Mouse (Mus musculus) midbrain, embryonic 11.5 days (tissue): ENCODE data around the gene Bri3bp. TPM values are rescaled to one million over a fixed set of nuclear protein-coding genes. Genes with fewer than 3 reads are reported as not detected.
A peak's percentile ranks its signal among the peaks of the same experiment; 100 is the strongest.
"Not testable (repeated sequence)": the region's sequence is repeated elsewhere in the genome, so short reads cannot be mapped to it uniquely, and the experiment has no call there.

Experiments
- ATAC-seq: fragments of 200-750 bp; cut with Nextera tagmentation; 2 replicates; pipeline ENCODE4 v1.8.0; 2017; ENCODE audit warnings: moderate TSS enrichment, moderate library complexity; ENCODE audit not compliant: low FRiP score
- DNase-seq: peaks from one replicate; pipeline ENCODE4 v3.0.0; 2015; ENCODE audit warnings: low spot score; ENCODE audit errors: missing footprints
- H3K27ac ChIP-seq: fragments of 300-500 bp; sonication (generic); 2 replicates; pipeline ENCODE4 v1.5.1; 2014; ENCODE audit warnings: low read depth, low read length
- H3K27me3 ChIP-seq: fragments of 300-500 bp; sonication (generic); 2 replicates; pipeline ENCODE4 v1.6.1; 2014; ENCODE audit warnings: mild to moderate bottlenecking, low read length, moderate library complexity, mixed read lengths; ENCODE audit not compliant: control insufficient read depth, insufficient read depth
- H3K36me3 ChIP-seq: fragments of 300-500 bp; sonication (generic); 2 replicates; pipeline ENCODE4 v1.6.1; 2014; ENCODE audit warnings: mild to moderate bottlenecking, low read length, moderate library complexity, mixed read lengths; ENCODE audit not compliant: control insufficient read depth, insufficient read depth
- H3K4me1 ChIP-seq: fragments of 300-500 bp; sonication (generic); 2 replicates; pipeline ENCODE4 v1.6.1; 2014; ENCODE audit warnings: low read length; ENCODE audit not compliant: control insufficient read depth, insufficient read depth
- H3K4me2 ChIP-seq: fragments of 300-500 bp; sonication (generic); 2 replicates; pipeline ENCODE4 v1.6.1; 2014; ENCODE audit warnings: mild to moderate bottlenecking, moderate library complexity
- H3K4me3 ChIP-seq: fragments of 300-500 bp; sonication (generic); 2 replicates; pipeline ENCODE4 v1.5.1; 2014; ENCODE audit warnings: low read depth, low read length
- H3K9ac ChIP-seq: fragments of 300-500 bp; sonication (generic); 2 replicates; pipeline ENCODE4 v1.6.1; 2014; ENCODE audit warnings: low read length
- H3K9me3 ChIP-seq: fragments of 300-500 bp; sonication (generic); 2 replicates; pipeline ENCODE4 v1.6.1; 2016; ENCODE audit warnings: low read length; ENCODE audit not compliant: control insufficient read depth
- WGBS: fragments of 180-500 bp; shearing (Covaris S2); extraction: QIAGEN DNeasy Blood & Tissue Kit; methylation state at CpG from one replicate; pipeline ENCODE4 v1.1.7; 2014; 5-methylcytosine and 5-hydroxymethylcytosine counted together
- polyA plus RNA-seq: library from polyadenylated mRNA; unstranded; fragments of >200 nt; fragmentation: Nextera tagmentation; extraction: Ambion mirVana; gene quantifications from 2 replicates; pipeline ENCODE4 v1.2.1, GENCODE M21; 2014

Bri3bp gene
- polyA plus RNA-seq, 1 experiment from 2014 or later, result 28.4 TPM

DNA sequence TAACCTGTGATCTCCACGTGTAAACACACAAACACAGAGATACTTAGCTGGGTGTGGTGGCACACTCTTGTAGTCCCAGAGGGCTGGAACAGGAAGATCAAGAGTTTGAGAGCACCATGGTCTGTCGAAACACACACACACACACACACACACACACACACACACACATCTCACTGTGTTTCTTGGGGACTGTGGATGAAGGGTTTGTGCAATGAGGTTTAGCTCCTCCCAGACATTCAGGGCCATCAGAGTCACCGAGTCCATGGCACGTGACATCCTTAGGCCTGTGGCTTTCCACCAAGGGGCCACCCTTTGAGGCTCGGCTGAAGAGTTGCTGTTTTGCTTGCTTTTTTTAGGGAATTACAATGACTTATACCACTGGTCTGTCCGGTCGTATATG, 41.1 kb downstream of the Bri3bp start:
- DNase-seq, result no peak
- Histone ChIP-seq H3K4me1 (peaks cover 9% of the 10 kb centered on the region), H3K4me3 (no peak overlapping the region), H3K9me3 (no peaks in the 10 kb centered on the region), H3K4me2 (no peak overlapping the region), H3K27ac (no peak overlapping the region), H3K36me3 (peaks cover 7% of the 10 kb centered on the region), H3K9ac (no peak overlapping the region), H3K27me3 (no peaks in the 10 kb centered on the region)
- 91% methylated on average over 7 of the region's 7 CpGs for WGBS
- ATAC-seq, result no peak

DNA sequence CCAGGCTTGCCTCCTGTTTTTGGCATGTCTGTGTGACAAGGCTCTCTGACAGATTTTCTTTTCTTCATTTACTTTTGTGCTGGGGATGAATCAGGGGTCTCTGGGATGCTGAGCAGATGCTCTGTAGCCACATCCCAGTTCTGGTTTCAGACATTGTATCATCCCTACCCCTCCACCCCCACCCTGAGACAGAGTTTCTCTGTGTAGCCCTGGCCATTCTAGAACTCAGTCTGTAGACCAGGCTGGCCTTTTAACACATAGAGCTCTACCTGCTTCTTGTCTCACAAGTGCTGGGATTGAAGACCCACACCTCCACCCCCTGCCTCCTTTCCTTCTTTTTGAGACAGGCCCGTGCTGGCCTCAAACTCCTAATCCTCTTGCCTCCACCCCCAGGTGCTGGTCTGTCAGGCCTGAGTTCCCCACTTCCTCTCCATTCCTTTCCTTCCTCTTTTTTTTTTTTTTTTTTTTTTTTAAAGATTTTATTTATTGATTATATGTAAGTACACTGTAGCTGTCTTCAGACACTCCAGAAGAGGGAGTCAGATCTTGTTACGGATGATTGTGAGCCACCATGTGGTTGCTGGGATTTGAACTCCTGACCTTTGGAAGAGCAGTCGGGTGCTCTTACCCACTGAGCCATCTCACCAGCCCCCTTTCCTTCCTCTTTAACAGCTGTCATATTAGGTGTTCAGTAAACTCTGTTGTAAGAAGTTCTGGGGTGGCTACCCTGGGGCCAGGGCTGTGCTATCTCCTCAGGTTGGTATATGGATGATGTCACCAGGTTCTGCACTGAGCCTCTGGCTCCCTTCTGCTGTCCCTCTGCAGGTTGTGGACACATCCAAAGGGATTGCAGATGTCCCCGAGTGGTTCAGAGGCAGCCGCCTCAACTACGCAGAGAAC, 42.6 kb downstream of the Bri3bp start:
- Histone ChIP-seq H3K36me3 (peaks cover 7% of the 10 kb centered on the region), H3K9me3 (no peaks in the 10 kb centered on the region), H3K9ac (no peak overlapping the region), H3K4me1 (peaks cover 4% of the 10 kb centered on the region), H3K27me3 (no peaks in the 10 kb centered on the region), H3K4me3 (no peak overlapping the region), H3K4me2 (no peak overlapping the region), H3K27ac (no peak overlapping the region)
- WGBS, result 83% methylated on average over 5 of the region's 6 CpGs
- no peak for DNase-seq
- ATAC-seq, result no peak

DNA sequence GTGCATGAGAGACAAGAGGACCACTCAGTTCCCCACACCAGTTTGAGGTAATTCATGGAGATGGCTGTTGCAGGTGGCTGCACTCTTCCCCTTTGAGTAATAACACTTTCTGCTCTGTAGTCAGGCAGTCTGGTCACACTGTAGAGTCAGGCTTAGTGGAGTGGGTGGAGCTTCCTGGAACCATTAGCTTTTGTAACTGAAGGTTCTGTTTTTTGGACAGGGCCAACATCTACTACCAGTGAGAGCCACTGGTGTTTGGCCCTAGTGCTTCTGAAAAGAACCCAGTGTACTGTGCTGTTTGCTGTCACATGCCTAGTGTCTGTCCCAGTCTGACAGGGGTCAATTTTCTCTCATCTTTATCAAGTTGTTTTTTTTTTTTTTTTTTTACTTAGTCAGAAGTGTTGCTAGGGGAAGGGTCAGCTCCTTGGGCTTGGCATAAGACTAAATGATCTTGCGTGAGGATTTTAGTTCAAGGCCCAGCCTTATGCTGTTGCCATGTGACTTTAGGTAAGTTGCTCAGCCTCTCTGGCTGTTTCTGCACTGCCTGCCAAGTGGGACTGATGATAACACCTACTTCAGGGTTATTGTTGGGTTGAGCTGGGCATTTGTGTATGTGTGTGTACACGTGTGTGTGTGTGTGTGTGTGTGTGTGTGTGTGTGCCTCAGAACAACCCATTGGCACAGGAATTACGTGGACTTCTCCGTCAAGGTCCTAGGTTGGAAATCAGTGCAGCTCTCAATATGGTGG, 43.8 kb downstream of the Bri3bp start:
- Histone ChIP-seq H3K9me3 (no peaks in the 10 kb centered on the region), H3K4me3 (no peak overlapping the region), H3K27ac (no peak overlapping the region), H3K4me1 (peaks cover 4% of the 10 kb centered on the region), H3K4me2 (no peak overlapping the region), H3K9ac (no peak overlapping the region), H3K36me3 (peaks cover 10% of the 10 kb centered on the region), H3K27me3 (no peaks in the 10 kb centered on the region)
- DNase-seq (no peak), ATAC-seq (no peak)
- WGBS, result 94% methylated on average over 4 of the region's 4 CpGs

DNA sequence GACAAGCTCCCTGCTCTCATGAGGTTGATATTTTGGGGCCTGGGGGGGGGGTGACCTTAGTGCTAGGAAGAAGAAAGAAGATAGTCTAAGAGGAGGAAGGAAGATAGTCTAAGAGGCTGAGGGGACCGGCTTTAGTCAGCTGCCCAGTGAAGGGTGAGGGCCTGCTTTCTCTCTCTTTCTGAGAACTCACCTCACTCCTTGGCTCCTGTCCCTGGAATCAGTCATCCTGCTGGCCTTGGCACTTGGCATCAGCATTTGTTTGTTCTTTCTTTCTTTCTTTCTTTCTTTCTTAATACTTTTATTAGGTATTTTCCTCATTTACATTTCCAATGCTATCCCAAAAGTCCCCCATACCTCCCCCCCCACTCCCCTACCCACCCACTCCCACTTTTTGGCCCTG, 44.7 kb downstream of the Bri3bp start:
- H3K9me3 ChIP-seq, result no peaks in the 10 kb centered on the region
- ATAC-seq (no peak), DNase-seq (no peak)
- H3K27ac ChIP-seq, result no peak overlapping the region
- no peak overlapping the region for H3K4me2 ChIP-seq
- H3K36me3 ChIP-seq, result peaks cover 10% of the 10 kb centered on the region
- 87% methylated on average over 1 of the region's 1 CpGs for WGBS
- H3K27me3 ChIP-seq, result no peaks in the 10 kb centered on the region
- no peak overlapping the region for H3K9ac ChIP-seq
- no peak overlapping the region for H3K4me3 ChIP-seq
- peaks cover 4% of the 10 kb centered on the region for H3K4me1 ChIP-seq

DNA sequence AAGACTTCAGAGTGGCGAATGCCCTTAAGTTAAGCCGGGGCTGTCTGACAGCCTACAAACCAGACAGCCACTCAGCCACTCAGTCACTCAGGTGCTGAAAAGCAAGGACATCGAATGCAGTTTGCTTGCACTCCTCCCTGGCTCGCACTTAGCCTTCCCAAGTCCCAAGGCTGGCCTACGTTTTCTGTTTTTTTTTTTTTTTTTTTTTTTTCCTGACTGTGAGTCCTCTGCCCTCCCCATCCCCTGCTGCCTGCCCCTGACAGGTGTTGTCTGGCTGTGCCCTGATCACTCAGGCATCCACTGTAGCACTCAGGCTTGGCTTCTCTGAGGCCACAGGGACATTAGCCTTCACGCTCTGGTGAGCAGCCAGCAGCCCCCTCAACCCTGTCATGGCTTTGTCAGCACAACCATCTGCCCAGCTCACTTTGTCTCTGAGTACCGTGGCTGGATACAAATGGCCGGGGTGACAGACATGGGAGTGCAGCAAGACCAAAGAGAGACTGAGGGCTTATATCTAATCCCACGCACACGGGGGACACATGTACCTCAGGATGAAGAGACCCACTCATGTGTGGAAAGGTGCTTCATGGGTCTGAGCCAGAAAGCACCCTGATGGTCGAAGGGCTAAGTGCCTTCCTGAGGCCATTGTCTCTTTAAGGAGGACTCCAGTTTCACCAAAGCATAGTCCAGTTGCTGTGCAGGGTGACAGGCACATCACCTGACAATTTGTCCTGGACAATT, 46.2 kb downstream of the Bri3bp start:
- no peak overlapping the region for H3K9ac ChIP-seq
- WGBS, result 51% methylated on average over 11 of the region's 11 CpGs
- H3K4me1 ChIP-seq, result peaks cover 4% of the 10 kb centered on the region
- no peaks in the 10 kb centered on the region for H3K27me3 ChIP-seq
- no peak overlapping the region for H3K4me2 ChIP-seq
- peak; percentile 73 for ATAC-seq
- peaks cover 10% of the 10 kb centered on the region for H3K36me3 ChIP-seq
- no peak for DNase-seq
- H3K9me3 ChIP-seq, result no peaks in the 10 kb centered on the region
- H3K4me3 ChIP-seq, result no peak overlapping the region
- H3K27ac ChIP-seq, result peak overlapping the region; percentile 54

DNA sequence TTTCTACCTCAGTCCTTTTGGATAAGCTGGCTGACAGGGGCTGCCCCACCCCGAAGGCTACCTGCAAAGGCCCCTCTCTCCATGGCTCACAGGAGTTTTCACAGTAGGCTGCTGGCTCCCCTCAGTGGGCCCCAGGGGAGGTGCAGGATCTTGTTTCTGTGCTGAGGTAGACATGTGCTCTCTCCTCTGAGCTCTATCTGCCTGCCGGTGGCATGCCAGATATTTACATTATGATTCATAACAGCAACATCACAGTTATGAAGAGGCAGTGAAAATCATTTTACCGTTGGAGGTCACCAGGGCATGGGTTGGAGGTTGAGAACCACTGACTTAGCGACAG, 46.7 kb downstream of the Bri3bp start:
- no peak overlapping the region for H3K9ac ChIP-seq
- DNase-seq (no peak), ATAC-seq (peak; percentile 38; the same call in 1 of the 2 replicates)
- no peaks in the 10 kb centered on the region for H3K27me3 ChIP-seq
- WGBS, result 83% methylated on average over 4 of the region's 4 CpGs
- no peak overlapping the region for H3K4me3 ChIP-seq
- peaks cover 4% of the 10 kb centered on the region for H3K4me1 ChIP-seq
- no peaks in the 10 kb centered on the region for H3K9me3 ChIP-seq
- H3K4me2 ChIP-seq, result no peak overlapping the region
- peak overlapping the region; percentile 54; the same call in 1 of the 2 replicates for H3K27ac ChIP-seq
- peaks cover 6% of the 10 kb centered on the region; the same call in 1 of the 2 replicates for H3K36me3 ChIP-seq

DNA sequence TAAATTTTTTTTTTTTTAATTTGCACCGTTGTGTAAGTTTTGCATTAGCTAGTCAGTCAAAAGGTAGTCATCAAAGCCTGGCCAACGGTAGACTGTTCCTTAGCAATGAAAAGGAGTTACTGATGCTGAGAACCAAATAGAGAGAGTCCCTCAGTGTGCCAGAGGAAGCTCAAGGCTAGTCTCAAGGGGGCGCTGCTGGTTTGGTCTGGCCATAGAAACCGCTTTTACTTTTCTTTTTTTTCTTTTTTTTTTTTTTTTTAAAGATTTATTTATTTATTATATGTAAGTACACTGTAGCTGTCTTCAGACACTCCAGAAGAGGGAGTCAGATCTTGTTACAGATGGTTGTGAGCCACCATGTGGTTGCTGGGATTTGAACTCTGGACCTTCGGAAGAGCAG, 47.6 kb downstream of the Bri3bp start:
- not testable (repeated sequence) for H3K4me1 ChIP-seq, H3K4me2 ChIP-seq, H3K27me3 ChIP-seq, H3K27ac ChIP-seq, ATAC-seq, H3K36me3 ChIP-seq, H3K4me3 ChIP-seq, H3K9me3 ChIP-seq, H3K9ac ChIP-seq, DNase-seq
- 92% methylated on average over 5 of the region's 5 CpGs for WGBS

DNA sequence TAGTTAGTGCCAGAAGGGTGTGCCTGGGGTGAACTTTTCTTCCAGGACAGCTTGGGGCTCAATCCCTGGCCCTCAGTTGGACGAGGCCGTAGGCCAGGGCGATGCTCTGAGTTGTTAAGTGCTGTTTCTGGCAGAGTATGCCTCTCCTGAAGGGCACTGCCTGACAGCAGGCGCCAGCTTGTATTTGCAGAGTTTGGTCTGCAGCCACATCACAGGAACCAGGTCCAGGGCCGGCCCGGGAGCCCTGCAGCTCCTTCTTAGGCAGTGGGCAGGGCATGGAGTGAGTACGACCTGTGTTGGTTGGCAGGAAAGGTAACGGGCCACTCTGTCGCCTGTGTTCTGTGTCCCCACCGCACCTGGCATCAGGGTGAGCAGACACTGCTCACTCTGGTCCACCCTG, 49.7 kb downstream of the Bri3bp start:
- ATAC-seq, result no peak
- Histone ChIP-seq H3K36me3 (peaks cover 5% of the 10 kb centered on the region; the same call in 1 of the 2 replicates), H3K4me3 (no peak overlapping the region), H3K9me3 (no peaks in the 10 kb centered on the region), H3K4me2 (no peak overlapping the region), H3K27me3 (no peaks in the 10 kb centered on the region), H3K9ac (no peak overlapping the region), H3K4me1 (peaks cover 4% of the 10 kb centered on the region), H3K27ac (no peak overlapping the region)
- no peak for DNase-seq
- whole genome bisulfite sequencing, result 86% methylated on average over 10 of the region's 10 CpGs
